Mouse (Mus musculus) liver, adult (tissue): ENCODE data around the gene Spg7.

ENCODE experiments used
- GATA4 ChIP-seq: IDR thresholded peaks from 2 replicates; pipeline ENCODE4 v1.6.1; 2014; ENCODE audit warnings: mild to moderate bottlenecking, low read length; ENCODE audit not compliant: insufficient replicate concordance

Spg7 gene

DNA sequence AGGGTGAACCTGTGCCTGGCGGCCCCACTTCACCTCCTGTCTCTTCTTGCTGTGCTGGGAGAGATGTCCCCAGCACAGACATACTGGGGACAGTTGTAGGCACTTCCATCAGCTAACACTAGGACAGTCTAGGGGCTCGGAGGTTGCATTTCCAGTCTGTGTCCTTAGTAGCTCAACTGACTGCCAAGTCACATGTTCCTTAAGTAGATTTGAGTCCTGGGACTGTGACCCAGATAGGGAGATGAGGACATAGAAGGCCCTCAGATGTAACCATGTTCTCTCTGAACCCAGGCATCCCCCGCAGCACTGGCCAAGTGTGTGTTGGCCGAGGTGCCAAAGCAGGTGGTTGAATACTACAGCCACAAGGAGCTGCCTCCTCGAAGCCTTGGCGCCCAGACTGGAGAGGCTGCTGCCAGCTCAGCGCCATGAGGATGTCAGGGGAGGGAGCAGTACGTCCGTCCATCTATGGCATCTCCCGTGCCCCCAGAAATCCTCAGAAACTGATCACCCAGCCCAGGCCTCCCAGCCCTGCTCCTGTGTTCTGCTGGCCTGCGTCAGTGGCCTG is 71.5 kb downstream of the Spg7 start:
- TF ChIP-seq GATA4, result no peak

DNA sequence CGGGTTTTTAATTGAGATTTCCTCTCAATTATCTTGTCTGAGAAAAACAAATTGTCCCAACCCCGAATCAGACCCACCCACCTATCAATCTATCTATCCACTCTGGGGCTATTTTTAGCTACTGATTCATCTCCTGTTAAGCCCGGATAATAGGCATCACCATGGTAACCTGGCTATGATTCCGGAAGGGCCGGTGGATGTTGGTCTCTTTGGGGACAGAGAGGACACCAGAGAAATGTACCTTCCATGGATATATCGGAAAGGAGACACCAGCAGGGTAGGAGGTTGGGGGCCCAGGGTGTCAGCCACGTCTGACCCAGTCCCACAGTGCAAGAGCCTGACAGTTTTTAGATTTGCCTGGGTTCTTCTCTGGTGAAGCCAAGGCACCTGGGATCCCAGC is 72.7 kb downstream of the Spg7 start:
- no peak for TF ChIP-seq GATA4

DNA sequence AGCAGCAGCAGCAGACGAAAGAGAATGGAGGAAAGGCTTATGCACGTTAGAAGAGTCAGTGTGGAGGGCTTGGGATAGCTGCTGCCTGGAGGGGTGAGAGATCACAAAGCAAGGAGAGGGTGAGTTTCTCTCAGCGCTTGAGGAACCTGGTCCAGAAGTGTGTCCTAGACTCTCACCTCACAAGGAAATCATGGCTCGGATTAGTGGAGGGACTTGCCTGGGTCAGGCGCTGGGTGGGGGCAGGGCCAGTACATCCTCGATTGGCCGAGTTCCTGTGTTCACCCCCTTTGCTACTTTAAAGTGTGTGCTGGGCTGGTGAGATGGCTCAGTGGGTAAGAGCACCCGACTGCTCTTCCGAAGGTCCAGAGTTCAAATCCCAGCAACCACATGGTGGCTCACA is 73.1 kb downstream of the Spg7 start:
- no peak for TF ChIP-seq GATA4

DNA sequence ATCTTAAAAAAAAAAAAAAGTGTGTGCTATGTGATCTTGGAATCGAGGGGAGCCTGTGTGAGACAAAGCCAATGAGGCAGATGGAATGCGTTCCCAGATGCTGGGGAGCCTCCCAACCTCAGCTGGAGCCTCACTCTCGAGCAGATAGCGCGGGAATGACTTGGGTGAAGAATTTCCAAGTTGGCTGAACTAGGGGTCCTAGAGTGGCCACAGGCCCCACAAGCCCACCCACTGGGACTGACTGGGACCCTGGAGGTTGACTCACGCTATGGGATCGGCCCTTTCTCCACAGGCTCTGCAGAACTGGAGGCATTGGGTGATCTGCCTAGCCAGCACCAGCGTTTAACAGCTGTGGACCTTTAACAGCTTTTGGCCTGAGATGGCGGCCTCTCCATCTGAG is 73.5 kb downstream of the Spg7 start:
- no peak for TF ChIP-seq GATA4

DNA sequence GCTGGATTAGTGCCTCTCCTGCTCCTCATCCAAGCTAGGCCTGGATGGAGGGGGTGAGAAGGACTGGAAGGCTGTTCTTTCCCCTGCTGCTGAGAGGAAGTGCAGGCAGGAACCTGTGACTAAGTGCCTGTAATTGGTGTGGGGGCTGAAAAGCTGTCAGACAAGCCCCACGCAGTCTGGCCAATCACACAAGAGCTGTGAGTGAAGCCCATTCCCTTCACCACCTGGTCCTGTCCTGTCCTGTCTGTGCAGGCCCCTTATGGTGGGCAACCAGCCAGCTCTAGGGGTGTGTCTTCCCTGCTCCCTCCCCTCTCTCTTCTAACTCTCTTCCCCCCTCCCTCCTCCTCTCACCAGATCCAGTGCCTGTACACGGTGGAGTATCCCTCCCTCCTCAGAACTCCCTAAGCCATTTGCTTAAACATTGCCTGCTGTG is 74.9 kb downstream of the Spg7 start:
- no peak for TF ChIP-seq GATA4

DNA sequence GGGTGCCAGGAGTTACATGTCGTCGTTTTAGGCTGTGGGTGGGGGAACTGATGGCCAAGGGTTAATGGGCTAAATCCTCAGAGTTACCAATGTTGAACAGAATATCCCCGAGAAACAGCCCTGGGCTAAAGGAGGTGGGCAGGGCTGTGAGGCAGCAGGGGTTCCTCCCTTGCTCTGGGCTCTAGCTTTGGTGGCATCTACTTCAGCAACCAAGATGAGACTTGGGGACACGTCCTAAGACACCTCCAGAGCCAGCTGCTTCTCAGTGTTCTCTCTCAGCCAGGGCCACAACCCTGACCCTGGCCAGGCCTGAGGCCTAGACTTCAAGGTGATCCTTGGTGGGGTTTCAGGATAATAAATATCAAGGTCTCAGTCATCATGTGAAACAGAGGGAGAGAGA is 76.0 kb downstream of the Spg7 start:
- no peak for TF ChIP-seq GATA4

DNA sequence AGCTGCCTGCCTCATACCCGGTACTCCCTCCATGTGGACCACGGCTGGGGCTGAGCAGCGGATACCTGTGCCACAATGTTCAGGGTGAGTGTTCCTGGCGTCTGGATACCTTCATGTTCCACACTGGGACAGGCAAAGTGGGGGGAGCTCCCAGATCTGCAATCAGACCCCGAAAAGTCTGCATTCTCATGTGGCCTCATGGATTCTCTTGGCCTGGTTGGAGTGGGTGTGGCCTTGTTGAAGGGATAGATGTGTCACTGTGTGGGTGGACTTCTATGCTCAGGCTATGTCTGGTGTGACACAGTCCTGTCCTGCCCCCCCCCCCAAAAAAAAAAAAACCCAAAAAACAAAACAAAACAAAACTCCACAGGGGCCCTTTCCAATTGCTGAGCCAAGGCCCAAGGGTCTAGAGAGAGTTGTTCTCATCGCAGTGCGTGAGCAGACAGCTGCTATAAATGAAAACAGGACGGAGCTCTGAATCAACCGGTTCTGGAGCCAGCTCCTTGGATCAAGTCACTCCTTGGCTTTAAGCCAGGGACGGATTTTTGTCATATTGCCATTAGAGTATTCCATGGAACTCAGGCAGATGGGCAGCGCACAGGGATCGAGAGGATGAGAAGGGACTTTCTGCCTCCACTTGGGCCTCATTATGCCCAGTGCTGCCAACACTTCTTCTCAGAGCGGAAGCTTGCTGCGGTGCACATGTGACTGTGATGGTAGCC is 79.2 kb downstream of the Spg7 start:
- TF ChIP-seq GATA4, result no peak

DNA sequence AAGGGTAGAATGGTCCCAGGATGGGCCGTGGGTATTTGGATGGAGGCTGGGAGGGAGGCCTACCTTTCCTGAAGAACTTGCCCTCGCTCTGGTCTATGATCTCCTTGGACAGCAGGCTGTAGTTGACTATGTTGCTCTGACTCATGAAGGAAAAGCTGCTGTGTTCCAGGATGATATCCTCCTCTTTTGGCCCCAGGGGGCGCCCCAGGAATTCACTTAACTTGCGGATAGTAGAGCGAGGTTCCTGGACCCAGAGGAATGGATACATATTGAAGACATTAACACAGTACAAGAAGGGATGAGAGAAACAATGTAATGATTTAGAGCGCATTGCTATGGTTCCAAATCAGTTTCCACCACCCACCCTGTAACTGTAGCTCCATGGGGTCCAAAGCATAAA is 82.5 kb downstream of the Spg7 start:
- TF ChIP-seq GATA4, result no peak

DNA sequence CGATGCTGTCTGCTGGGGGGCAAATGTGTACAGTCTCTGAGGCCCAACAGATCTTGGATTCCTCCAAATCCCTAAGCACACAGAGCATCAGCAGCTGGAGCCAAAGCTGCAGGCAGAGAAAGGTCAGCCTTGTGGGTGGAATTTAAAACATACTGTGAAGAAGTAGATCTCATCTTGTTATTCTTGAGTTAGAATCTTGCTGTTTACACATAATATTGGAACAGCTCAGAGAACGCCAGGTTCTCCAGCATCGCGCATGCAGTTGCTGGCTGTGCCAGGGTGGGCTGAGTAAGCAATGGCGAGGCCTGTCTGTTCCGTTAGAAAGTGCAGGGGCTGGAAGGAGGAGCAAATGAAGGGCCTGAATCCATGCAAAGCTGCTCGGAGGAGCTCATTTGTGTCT is 83.6 kb downstream of the Spg7 start:
- TF ChIP-seq GATA4, result no peak
